Mouse (Mus musculus) regulatory T cell (primary cell): Measurements from ENCODE around the gene Rnf213.

Source experiments
- in situ Hi-C: fragments of 300-600 bp; cut with MboI, MseI; formaldehyde crosslinking; loops from one replicate; pipeline ENCODE4 v1.15.1; 2025; ENCODE audit warnings: high pct_unique_total_duplicates

Rnf213 gene

GRCm38 (mm10) chr11:119390271-119391231, 2.3 kb upstream of the Rnf213 start:
- in situ Hi-C loops: no loop called here

- in situ Hi-C loops: no loop called here
Measured at GRCm38 (mm10) chr11:119391386-119392000, 1.4 kb upstream of the Rnf213 start.

- in situ Hi-C loops: no loop called here
Measured at GRCm38 (mm10) chr11:119392001-119392614, 792 bp upstream of the Rnf213 start.

- in situ Hi-C loops: no loop called here
Measured at GRCm38 (mm10) chr11:119393483-119393804, 544 bp downstream of the Rnf213 start.

GRCm38 (mm10) chr11:119394210-119394609, 1.3 kb downstream of the Rnf213 start:
- in situ Hi-C loops: no loop called here

GRCm38 (mm10) chr11:119395394-119395793, 2.5 kb downstream of the Rnf213 start:
- in situ Hi-C loops: loop anchor here (5.0 kb wide), 1 partner anchor 33 kb away; no protein-coding TSS in a partner anchor

GRCm38 (mm10) chr11:119395931-119396330, 3.0 kb downstream of the Rnf213 start:
- in situ Hi-C loops: loop anchor here (5.0 kb wide), 1 partner anchor 34 kb away; no protein-coding TSS in a partner anchor

GRCm38 (mm10) chr11:119396461-119396860, 3.6 kb downstream of the Rnf213 start:
- in situ Hi-C loops: loop anchor here (5.0 kb wide), 1 partner anchor 34 kb away; no protein-coding TSS in a partner anchor

- in situ Hi-C loops: no loop called here
Measured at GRCm38 (mm10) chr11:119402501-119403160, 9.7 kb downstream of the Rnf213 start.

GRCm38 (mm10) chr11:119404627-119405026, 11.7 kb downstream of the Rnf213 start:
- in situ Hi-C loops: loop anchor here (5.0 kb wide), 1 partner anchor 72 kb away; no protein-coding TSS in a partner anchor

- in situ Hi-C loops: loop anchor here (5.0 kb wide), 1 partner anchor 75 kb away; no protein-coding TSS in a partner anchor
Measured at GRCm38 (mm10) chr11:119407381-119407780, 14.5 kb downstream of the Rnf213 start.

GRCm38 (mm10) chr11:119407977-119408376, 15.1 kb downstream of the Rnf213 start:
- in situ Hi-C loops: loop anchor here (5.0 kb wide), 1 partner anchor 76 kb away; no protein-coding TSS in a partner anchor

GRCm38 (mm10) chr11:119419327-119420118, 26.6 kb downstream of the Rnf213 start:
- in situ Hi-C loops: no loop called here

- in situ Hi-C loops: no loop called here
Measured at GRCm38 (mm10) chr11:119420426-119420825, 27.5 kb downstream of the Rnf213 start.

- in situ Hi-C loops: no loop called here
Measured at GRCm38 (mm10) chr11:119427431-119427830, 34.5 kb downstream of the Rnf213 start.

GRCm38 (mm10) chr11:119427986-119428385, 35.1 kb downstream of the Rnf213 start:
- in situ Hi-C loops: no loop called here

GRCm38 (mm10) chr11:119428649-119429136, 35.8 kb downstream of the Rnf213 start:
- in situ Hi-C loops: no loop called here

- in situ Hi-C loops: no loop called here
Measured at GRCm38 (mm10) chr11:119431516-119431915, 38.6 kb downstream of the Rnf213 start.

GRCm38 (mm10) chr11:119432706-119433105, 39.8 kb downstream of the Rnf213 start:
- in situ Hi-C loops: no loop called here

GRCm38 (mm10) chr11:119434316-119434715, 41.4 kb downstream of the Rnf213 start:
- in situ Hi-C loops: no loop called here
